Mouse (Mus musculus) frontal cortex, postnatal 10 days (tissue): ENCODE results near the gene Sfi1.
"Not testable (repeated sequence)": the region's sequence is repeated elsewhere in the genome, so short reads cannot be mapped to it uniquely, and the experiment has no call there.

Experiments
- DNase-seq, 2 experiments: peaks; one replicate each; pipeline ENCODE4 v3.0.0; 2022; ENCODE audit warnings: low spot score in 2 of 2, mixed read lengths in 1 of 2

Sfi1 gene

DNA sequence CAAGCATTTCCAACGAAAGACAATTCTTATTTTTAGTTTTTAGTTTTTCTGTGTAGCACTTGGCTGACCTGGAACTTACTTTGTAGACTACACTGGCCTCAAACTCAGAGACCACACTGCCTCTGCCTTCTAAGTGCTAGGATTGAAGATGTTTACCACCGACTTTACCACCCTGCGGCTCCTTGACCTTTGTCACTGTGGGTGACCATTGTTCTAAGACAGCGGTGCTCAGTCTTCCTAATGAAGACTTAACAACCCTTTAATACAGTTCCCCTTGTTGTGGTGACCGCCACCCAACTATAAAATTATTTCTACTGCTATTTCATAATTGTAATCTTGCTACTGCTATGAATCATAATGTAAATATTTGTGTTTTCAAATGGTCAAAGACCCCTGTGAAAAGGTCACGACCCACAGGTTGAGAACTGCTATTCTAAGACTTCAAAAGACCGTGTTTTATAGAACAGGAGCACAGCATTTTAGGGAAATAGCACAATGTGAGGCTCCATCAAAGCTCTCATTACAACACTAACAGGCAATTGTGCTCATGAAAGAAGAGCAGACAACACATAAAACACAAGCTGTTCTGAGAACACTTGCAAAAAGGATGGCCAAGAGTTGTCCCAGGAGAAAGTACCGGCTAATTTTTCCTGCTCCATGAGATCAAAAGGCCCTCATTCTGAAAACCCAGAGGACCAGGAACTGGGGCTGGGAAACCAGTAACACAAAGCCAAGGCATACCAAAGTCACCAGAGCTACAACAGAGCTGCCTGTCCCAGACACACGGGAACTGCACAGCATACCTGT is 47.7 kb downstream of the Sfi1 start:
- not testable (repeated sequence) for DNase-seq

DNA sequence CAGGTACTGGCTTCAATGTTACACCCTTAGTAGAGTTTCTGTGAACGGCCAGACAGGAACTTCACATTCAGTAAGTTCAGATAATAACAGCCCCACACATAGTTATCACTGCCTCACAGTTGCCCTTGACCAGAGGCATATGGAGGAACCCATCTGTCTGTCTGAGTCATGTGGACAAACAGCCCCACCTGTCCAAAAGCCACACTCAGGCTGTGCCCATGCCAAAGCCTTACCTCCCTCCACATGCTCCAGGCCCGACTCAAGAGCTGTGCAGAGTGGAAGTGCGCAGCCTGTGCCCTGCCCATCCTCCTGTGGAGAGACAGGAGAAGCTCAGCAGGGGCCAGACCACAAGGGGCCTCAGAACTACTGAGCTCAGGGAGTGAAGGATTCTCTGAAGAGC is 49.3 kb downstream of the Sfi1 start:
- not testable (repeated sequence) for DNase-seq

DNA sequence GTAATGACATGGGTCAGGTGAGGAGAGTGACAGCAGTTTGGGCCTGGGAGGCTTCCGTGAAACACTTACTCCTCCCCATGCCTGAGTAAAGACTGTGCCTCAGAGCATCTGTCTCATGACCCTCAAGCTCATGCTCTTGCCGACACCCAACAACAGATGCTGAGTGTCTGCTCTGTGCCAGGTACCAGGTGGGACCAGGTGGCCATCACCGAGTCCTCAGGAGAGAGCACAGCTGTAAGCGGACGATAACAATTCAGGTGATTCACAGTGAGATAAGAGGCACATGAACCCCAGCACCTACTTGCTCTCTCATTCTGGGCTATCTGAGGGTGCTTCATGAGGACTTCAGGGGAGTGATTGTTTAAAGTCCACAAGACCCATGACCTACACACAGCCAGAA is 50.9 kb downstream of the Sfi1 start:
- DNase-seq, result peak; percentile 84 to 89

DNA sequence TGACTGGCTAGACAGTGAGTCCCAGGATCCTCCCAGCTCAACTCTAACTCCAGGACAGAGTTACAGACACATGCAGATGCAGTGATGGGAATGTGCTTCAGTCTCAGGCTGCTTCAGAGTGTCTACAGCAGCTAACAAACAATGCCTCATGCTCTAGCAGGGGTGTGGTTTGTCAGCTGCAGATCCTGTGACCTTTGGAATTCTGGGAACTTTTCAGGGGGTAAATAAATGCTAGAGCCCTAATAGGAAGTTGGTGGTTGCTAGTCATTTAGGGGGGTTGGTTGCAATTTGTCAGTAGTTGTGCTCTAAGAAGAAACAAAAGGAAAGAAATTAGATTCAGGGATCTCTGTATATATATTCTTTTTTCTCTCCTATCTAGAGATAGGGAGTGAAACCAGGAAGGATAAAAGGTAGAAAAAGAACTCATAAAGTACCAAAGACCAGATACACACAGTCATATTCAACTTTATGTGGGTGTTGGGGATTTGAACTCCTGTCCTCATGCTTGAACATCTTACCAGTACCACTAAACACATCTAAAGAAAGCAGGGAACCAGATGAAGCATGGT is 52.2 kb downstream of the Sfi1 start:
- not testable (repeated sequence) for DNase-seq

DNA sequence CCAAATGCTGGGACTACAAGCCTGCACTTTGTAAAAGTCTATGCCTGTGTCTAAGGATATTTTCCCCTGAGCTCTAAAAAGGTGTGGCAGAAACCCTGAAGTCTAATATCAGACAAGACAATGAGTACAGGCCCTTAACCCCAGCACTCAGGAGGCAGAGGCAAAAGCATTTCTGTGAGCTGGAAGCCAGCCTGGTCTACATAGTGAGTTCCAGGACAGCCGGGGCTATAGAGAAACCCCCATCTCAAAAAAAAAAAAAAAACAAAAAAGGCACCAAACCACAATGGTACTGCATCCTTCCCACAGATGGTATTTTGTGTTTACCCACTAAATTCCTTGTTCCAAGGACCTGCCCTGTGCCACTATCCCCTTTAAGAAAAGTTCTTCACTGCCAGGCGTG is 54.9 kb downstream of the Sfi1 start:
- not testable (repeated sequence) for DNase-seq

DNA sequence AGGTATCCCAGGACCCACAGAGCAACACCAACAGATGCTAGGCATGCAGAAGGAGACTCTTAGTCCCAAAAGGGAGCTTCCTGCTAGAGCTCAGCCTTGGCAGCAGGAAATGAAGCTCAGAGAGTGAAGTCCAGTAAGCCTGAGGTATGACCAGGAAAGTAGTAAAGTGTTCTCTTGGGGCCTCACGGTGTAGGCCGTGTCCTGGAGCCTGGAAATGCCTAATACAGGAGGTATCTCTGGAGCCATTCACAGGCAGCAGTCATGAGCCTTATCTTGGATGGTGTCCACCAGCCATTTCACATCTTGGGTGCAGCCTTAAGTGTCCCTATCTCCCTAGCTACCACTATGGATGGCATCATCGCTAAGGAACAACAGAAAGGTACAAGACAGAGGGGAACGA is 56.0 kb downstream of the Sfi1 start:
- not testable (repeated sequence) for DNase-seq

DNA sequence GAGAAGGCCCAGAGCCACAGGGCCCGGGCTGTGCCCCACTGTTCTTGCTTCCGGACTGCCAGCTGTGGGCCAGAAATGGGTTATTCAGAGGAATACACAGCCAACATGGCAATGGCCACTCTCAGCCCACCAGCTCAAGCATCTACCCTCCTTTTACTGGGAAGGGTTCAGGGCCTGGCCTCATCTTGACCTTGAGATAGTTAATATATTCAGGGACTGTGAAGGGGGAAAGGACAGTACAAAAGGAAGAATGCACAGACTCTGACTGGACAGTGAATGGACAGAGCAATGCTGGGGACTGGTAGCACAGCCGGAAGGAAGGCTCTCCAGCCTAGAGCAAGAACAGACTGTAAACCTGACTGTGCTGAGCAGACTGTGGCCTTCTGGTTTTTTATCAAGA is 57.3 kb downstream of the Sfi1 start:
- DNase-seq, result not testable (repeated sequence)

DNA sequence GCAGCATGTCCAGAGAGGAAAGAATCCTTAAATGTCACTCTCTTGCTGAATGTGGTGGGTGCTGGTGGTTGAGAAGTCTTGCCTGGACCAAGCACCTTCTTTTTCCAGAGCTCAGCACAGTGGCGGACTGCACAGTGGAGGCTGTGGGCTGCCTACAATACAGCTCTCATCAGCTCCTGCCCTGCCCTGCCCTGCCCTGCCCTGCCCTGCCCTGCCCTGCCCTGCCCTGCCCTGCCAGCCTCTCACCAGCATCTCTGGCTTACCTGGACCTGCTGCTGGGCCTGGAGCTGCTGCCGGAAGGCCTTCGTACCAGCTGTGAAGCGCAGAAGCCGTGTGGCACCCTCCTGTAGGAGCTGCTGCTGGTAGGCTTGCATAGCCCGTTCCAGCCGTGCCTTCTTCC is 57.9 kb downstream of the Sfi1 start:
- not testable (repeated sequence) for DNase-seq

DNA sequence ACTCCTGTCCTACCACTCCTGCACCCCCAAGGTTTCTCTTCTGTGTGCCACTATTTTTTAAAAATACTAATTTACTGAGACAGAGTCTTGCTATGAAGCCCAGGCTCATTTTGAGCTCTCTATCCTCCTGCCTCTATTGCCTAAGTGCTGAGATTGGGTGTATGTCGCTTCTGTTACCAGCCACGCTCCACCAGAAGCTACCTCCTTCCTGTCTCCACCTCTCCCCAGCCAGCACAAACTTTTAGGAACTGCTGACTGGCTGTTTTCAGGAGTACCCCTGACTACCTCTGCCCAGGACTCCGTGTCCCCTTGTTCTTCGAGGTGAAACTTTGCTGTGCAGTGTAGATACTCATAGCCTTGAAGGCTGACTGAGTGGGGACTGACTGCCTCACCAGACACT is 59.9 kb downstream of the Sfi1 start:
- not testable (repeated sequence) for DNase-seq

DNA sequence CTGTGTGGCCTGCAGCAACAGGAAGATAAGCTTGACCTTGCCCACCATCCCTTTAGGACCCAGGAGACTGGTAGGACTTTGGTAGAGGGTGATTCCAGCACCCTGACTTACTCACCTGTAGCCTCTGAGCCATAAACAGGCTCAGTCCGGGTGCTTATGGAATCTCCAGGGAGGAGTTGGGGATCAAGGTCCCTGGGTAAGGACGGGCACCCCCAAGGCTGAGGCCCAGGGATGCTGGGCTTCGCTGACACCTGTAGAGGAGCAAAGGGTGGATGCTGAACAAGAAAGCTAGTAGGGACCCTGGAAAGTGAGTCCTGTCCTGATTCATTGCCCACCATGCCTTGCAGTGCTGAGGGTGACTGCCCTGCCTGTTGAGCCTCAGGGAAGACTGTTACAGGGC is 60.3 kb downstream of the Sfi1 start:
- DNase-seq, result not testable (repeated sequence)

DNA sequence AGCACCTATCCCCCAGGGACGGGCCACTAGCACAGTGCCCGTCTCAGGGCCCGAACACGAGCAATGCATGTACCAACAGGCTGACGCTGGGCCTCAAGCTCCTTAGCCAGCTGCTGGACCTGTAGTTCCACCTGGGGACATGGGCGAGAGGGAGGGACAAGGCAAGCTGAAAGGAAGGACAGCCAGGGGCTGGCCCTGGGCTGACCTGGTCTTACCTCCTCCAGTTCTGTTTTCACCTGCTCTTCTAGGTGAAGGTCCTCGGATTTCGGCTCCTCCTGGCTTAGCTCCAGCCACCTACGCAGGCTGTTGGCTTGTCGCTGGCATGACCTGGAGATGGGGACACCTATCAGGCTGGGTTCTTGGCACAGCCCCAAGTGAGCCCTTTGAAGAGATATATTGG is 61.3 kb downstream of the Sfi1 start:
- peak; percentile 82 to 83 for DNase-seq

DNA sequence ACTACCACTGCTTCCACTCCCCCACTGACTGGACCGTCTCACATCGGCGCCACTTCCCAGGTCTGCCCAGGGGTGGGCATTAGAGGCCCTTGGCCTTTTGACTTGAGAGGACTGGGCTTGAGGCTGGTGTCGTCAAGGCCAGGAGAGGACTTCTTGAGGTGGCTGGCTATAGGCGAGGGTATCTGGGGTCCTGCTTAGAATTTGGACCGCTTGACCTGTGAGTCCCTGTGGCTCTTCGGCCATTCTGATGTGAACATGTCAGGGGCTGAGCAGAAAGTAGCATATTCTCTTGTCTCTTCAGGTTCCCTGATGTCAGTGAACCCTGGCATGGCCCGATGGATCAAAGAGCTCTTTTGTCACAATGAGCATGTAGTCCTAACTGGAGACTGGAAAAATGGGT is 63.4 kb downstream of the Sfi1 start:
- peak; percentile 87 to 88 for DNase-seq

DNA sequence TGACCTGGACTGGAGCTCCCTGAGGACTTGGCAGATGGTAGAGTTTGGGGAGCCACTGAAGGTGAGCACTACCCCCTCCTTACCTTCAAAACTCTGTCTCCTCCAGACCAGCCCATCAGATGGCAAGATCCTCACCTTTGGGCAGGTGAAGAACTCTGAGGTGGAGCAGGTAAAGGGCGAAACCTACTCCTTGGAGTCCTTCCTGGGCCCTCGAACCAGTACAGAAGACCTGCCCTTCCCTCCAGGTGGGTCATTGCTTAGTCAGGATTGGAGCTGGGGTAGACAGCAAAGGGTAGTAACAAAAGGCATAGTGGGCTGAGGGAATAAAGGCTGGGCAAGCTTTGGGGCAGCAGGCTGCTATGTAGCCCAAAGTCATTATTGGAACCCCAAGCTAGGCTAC is 64.0 kb downstream of the Sfi1 start:
- DNase-seq, result not testable (repeated sequence)

DNA sequence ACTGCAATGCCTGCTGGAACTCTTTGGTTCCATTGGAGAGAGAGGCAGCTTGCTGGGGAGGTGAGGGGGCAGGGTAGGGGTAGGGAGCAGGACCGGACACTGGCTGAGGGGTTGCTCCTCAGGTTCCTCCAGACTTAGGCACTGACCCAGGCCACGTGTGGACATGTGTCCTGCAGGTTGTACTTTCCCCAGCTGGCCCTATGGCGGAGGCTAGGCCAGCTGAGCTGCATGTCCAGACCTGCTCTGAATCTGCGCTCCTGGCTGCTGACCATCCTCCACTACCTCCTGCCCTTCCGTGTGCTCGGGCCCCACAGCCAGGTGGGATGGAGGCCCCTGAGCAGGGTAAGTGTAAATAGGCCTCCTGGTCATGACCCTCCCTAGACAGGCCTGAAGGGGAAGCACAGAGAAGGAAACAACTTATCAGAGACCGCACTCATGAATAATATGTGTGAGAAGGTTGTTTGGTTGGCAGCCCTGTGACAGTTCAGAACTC is 65.9 kb downstream of the Sfi1 start:
- DNase-seq, result peak in 1 of 2 experiments; percentile 65

DNA sequence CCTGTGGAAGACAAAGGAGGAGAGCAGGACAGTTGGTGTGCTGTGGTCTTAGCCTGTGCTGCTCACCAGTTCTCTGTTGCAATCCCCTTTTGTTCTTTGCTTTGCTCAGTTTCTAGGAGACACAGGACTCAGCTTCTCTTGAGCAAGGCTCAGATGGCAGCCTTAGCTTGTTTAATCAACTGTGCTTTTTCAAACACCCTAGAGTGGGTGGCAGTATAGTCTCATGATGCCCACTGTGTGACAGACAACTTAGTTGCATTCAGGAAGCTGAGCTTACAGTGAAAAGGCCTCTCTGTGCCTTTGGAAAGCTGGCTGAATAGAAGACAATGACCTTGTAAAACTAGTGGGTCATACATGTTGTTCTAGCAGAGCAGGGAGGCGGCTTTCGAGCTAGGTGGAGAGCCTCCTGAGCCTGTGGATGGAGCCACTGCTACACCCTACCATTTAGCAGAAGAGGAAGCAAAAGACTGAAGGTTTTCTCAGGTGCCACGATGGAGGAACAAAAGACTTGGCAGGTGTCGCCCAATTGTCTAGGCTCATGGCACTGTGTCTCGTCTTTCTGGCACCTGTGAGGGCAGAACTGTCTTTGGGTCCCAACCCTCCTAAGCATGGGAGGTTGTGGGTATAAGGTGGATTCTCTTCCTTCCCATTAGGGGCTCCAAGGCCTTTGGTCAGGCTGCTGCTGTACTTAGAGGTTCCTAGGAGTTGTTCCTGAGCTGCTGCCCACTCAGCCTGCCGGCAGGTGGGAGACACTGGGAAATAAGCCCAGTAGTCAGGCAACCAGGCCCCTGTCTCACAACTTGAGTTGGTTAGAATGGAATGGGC is 66.6 kb downstream of the Sfi1 start:
- DNase-seq, result peak; percentile 97 to 98

DNA sequence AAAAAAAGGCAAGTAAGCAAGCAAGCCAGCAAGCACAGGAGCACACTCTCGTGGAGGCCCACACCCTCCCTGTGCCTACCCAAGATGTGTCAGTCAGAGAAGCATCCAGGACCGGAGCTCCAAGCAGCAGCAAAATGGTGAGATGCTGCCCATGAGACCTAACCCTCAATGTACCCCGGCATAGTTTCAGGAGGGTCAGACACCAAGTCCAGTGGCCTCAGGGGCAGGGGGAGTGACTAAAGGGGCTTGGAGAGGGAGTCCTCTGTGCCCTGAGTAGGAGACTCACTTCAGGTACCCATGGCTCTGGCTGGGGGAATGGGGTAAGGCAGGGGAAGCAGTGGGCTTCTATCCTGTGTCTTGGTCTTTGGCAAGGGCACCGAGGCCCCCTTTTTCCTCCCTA is 67.3 kb downstream of the Sfi1 start:
- DNase-seq, result not testable (repeated sequence)

DNA sequence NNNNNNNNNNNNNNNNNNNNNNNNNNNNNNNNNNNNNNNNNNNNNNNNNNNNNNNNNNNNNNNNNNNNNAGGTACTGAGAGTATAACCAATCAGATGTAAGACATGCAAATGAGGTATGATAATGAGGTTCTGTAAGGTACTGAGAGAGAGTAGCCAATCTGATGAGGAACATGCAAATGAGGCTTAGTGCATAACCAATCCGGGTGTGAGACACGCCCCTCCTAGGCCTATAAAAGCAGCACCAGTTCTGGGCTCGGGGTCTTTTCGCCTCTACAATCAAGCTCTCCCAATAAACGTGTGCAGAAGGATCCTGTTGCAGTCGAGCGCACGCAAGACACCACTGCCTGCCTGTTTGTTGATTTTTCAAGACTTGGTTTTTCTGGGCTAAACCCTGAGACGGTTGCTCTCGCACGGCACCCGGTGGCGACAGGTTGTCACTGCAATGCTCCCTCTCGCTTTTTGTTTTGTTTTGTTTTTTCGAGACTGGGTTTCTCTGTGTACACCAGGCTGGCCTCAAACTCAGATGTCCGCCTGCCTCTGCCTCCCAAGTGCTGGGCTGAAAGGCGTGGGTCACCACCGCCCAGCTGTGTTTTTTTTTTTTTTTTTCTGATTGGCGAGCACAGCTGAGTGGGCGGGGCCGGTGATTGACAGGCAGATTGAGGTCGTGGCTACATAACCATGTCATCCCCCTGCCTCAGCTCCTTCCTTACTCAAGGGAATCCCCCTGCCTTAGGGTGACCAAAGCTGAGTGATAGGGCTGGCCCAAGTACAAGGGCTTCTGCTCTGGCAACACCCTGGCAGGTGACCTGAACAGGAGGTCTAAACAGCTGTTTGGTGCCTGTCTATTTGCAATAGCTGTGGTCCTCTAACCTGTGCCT is 68.1 kb downstream of the Sfi1 start:
- not testable (repeated sequence) for DNase-seq

DNA sequence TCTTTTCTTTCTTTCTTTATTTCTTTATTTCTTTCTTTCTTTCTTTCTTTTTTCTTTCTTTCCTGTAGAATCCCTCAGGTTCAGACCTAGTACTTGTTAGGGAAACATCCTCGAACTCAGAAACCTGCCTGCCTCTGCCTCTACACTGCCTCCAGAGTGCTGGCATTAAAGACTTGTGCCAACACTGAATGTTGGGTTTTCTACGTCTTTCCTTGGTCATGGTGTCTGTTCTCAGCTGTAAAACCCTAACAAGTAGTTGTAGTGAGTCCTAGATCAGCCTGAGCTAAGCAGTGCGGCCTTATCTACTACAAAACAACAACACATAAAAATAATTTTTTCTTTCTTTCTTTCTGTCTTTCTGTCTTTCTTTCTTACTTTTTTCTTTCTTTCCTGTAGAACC is 78.9 kb downstream of the Sfi1 start:
- DNase-seq, result no peak

DNA sequence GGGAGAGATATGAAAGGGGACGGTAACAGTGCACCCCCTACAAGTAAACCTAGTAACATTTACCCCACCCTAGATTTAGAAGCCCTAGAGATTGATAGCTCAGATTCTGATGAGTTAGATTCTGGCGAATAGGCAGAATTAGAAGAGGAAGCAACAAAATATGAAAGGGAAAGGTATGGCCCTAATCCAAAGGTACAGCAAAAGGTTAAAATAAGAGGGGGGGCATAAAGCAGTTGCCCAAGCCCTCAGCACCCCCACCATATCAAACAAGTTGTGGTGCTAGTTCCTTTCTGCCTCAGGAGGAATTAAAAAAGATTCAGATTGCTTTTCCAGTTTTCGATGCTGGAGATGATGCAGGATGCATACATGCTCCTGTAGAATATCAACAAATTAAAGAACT is 87.1 kb downstream of the Sfi1 start:
- no peak for DNase-seq

DNA sequence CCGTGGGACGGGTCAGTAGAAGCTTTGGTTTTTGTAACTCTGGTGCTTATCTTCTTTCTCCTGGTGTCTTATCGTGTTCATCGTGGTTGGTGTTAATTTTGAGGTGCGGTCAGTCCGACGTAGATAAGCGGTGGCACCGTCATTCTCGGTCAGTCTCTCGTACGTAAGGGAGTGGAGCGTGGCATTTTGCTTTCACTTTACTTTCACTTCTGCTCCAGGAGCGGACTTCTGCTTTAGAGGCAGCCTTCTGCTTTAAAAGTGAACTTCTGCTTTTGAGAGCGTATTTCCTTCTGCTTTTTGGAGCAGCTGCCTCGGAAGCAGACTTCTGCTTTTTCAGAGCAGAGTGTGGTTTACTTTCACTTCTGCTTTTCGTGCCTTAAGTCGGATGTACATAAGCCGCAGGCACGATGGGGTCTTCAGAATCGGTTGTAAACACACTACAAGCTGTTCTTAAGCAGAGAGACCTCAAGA is 88.0 kb downstream of the Sfi1 start:
- DNase-seq, result no peak
